In genomic region chr4:118961141-118961628, GRCm38 (mm10) we compare ENCODE assay signal across 10 mouse cellular contexts. TPM values are rescaled to one million over a fixed set of nuclear protein-coding genes. Genes with fewer than 3 reads are reported as not detected.
DNase-seq lines count a peak whose midpoint lies in the region; ATAC-seq lines count a peak whose summit lies in the region.
"Had no signal": no experiment of that assay in that cellular context is flagged by ENCODE, and none has a peak within 500 bp of the region (broad histone marks: within the 10 kb centered on the region; RNA-seq: fewer than 3 reads in every experiment).

Gene Lao1 (plus strand): TSS chr4:118961578.

- DNase-seq in adrenal gland, postnatal 14 days: peak; percentile 35
- no peak for DNase-seq in adrenal gland, adult 2 months
- peak; percentile 11 to 41 for DNase-seq in layer of hippocampus, adult 18-20 months (ENCODE audit: low spot score in 2 of 2)
- no peak for DNase-seq in layer of hippocampus, adult 9-10 months (ENCODE audit: low spot score)
- peak; percentile 17 to 28 for DNase-seq in heart, postnatal 36 days
- peak; percentile 54 for DNase-seq in lung, postnatal 25 days (ENCODE audit: low spot score)
- DNase-seq in embryo, embryonic 11 days: no peak

- ATAC-seq in megakaryocyte-erythroid progenitor cell, adult 5-6 weeks (replicated peaks; ENCODE audit: low FRiP score, low TSS enrichment, poor library complexity, severe bottlenecking): no peak

- intact Hi-C loops in heart, postnatal 36 days (cut with DNase I): no loop called here

RNA-seq across cellular contexts. Expression of gene Lao1, which starts in this region (rescaled TPM):
- 0.33 and 0.60 TPM in 2 replicates for total RNA-seq in adrenal gland, postnatal 14 days (2021)
- total RNA-seq in adrenal gland, adult 2 months (2021): under 1 TPM in 1 of 2 experiments, not detected in 1; 0.12 TPM
- not detected in 2 replicates for polyA plus RNA-seq in adrenal gland, adult 2 months (2012; rRNA removed)
- total RNA-seq in layer of hippocampus, adult 18-20 months (2021): under 1 TPM; 0.30 to 0.57 TPM
- total RNA-seq in heart, postnatal 36 days (2021): under 1 TPM; 0.28 to 0.38 TPM
- not detected in 2 replicates for total RNA-seq in megakaryocyte-erythroid progenitor cell, adult 5-6 weeks (2014; fragmentation: Nextera tagmentation)
- not detected in 2 replicates for total RNA-seq in megakaryocyte-erythroid progenitor cell, adult 5-6 weeks (2017)
- polyA plus RNA-seq: limb, embryonic 15.5 days; neural tube, embryonic 12.5 days had no signal

Comparison
In these comparisons a context has a peak if more than half of its experiments do, and no peak if none do; other contexts are left out.
1. Peak in DNase-seq in adrenal gland, postnatal 14 days; RNA of the gene not detected or under 1 TPM.
2. Peak in DNase-seq in layer of hippocampus, adult 18-20 months; RNA of the gene not detected or under 1 TPM.
3. Peak in DNase-seq in heart, postnatal 36 days; RNA of the gene not detected or under 1 TPM.